Mouse (Mus musculus): Measurements from ENCODE around the gene Gpr158. TPM values are rescaled to one million over a fixed set of nuclear protein-coding genes. Genes with fewer than 3 reads are reported as not detected.

Gpr158 gene
- polyA plus RNA-seq, 1 experiment from 2014 or later = not detected

DNA sequence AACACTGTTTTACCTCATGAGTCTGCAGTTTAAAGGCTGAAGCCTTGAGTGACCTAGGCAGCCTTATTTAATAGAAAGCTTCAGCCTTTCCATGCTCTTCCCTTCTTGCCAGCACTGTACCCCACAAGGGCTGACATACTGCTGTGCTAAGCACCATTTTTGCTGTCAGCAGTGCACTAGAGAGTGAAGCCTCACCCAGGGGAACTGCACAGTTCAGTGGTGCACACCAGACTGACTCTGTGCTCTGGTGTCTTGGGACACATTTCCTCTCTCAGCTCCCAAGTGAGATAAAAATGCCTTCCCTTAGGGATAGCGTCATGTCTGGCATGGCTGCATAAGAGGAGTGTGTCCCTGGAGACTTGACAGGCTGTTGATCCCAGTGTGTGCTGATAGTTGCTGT lies 130.6 kb downstream of the Gpr158 start:
- no peak for ATAC-seq (ENCODE audit: low read depth)
- WGBS (ENCODE audit: insufficient replicate concordance) = 41% methylated on average over 1 of the region's 1 CpGs

DNA sequence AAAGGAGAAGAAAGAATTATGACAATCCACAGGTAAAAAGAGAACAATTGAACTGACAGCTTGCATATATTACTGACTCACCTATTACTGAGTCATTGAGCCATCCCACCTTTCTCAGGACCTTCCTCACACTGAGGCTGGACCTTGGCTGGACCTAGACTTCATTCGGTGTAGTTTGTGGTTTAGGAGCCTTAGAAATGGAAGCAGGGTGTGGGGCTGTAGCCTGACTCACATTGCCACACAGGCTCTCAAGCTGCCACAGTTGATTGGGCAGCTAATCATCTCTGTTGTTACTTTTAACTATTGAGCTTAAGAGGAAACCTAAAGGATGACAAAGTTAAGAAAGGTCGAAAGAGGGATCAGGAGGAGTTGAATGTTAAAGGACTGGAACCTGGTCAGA lies 132.1 kb downstream of the Gpr158 start:
- 58% methylated on average over 2 of the region's 2 CpGs for WGBS (ENCODE audit: insufficient replicate concordance)
- no peak overlapping the region for H3K4me3 ChIP-seq (ENCODE audit: low read depth, low read length)
- no peak for ATAC-seq (ENCODE audit: low read depth)

More for the DNA sequence above, 130.6 kb downstream of the Gpr158 start:
- H3K9me3 ChIP-seq (replicated peaks; ENCODE audit: control insufficient read depth, low read length) = no peaks in the 10 kb centered on the region
- H3K4me3 ChIP-seq (ENCODE audit: low read depth, low read length) = no peak overlapping the region
- no peaks in the 10 kb centered on the region for H3K4me1 ChIP-seq (ENCODE audit: control insufficient read depth, low read depth, low read length)
- no peaks in the 10 kb centered on the region for H3K36me3 ChIP-seq (ENCODE audit: control insufficient read depth, insufficient read depth)
- H3K4me2 ChIP-seq (ENCODE audit: low read depth, low read length) = no peak overlapping the region
- no peaks in the 10 kb centered on the region for H3K27me3 ChIP-seq (ENCODE audit: control insufficient read depth, insufficient read depth, low read depth, low read length)
- no peak overlapping the region for H3K27ac ChIP-seq (ENCODE audit: low read length)
- no peak overlapping the region for H3K9ac ChIP-seq (ENCODE audit: low read depth, low read length)

DNA sequence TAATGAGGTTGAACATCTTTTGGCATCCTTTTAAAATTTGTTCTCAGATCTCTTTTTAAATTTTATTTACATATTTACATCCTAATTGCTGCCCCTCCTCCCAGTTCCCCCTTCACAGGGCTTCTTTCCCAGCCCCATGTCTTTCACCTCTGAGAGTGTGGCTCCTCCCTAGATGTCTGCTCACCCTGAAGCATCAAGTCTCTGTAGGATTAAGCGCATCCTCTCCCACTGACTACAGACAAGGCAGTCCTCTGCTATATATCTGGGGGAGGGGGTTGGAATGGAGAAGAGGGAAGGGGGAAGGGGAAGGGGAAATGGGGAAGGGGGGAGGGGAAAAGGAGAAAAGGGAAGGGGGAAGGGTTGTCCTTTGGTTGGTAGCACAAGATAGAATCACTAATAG lies 140.1 kb downstream of the Gpr158 start:
- no peak for ATAC-seq (ENCODE audit: low read depth)
- Histone ChIP-seq H3K9ac (ENCODE audit: low read depth, low read length) (no peak overlapping the region), H3K27me3 (ENCODE audit: control insufficient read depth, insufficient read depth, low read depth, low read length) (no peaks in the 10 kb centered on the region)

More for the DNA sequence above, 132.1 kb downstream of the Gpr158 start:
- no peaks in the 10 kb centered on the region for H3K9me3 ChIP-seq (replicated peaks; ENCODE audit: control insufficient read depth, low read length)
- H3K27ac ChIP-seq (ENCODE audit: low read length) = no peak overlapping the region
- no peaks in the 10 kb centered on the region for H3K4me1 ChIP-seq (ENCODE audit: control insufficient read depth, low read depth, low read length)
- no peaks in the 10 kb centered on the region for H3K36me3 ChIP-seq (ENCODE audit: control insufficient read depth, insufficient read depth)
- H3K4me2 ChIP-seq (ENCODE audit: low read depth, low read length) = no peak overlapping the region
- no peak overlapping the region for H3K9ac ChIP-seq (ENCODE audit: low read depth, low read length)
- no peaks in the 10 kb centered on the region for H3K27me3 ChIP-seq (ENCODE audit: control insufficient read depth, insufficient read depth, low read depth, low read length)

GRCm38 (mm10) chr2:21530750-21531149 lies 163.4 kb downstream of the Gpr158 start:
- H3K27me3 ChIP-seq (ENCODE audit: control insufficient read depth, insufficient read depth, low read depth, low read length) = no peaks in the 10 kb centered on the region
- H3K36me3 ChIP-seq (ENCODE audit: control insufficient read depth, insufficient read depth) = no peaks in the 10 kb centered on the region
- no peak overlapping the region for H3K4me2 ChIP-seq (ENCODE audit: low read depth, low read length)
- H3K9ac ChIP-seq (ENCODE audit: low read depth, low read length) = no peak overlapping the region
- no peaks in the 10 kb centered on the region for H3K4me1 ChIP-seq (ENCODE audit: control insufficient read depth, low read depth, low read length)
- H3K9me3 ChIP-seq (replicated peaks; ENCODE audit: control insufficient read depth, low read length) = no peaks in the 10 kb centered on the region
- no peak for ATAC-seq (ENCODE audit: low read depth)
- no peak overlapping the region for H3K4me3 ChIP-seq (ENCODE audit: low read depth, low read length)
- no peak overlapping the region for H3K27ac ChIP-seq (ENCODE audit: low read length)

More for the DNA sequence above, 140.1 kb downstream of the Gpr158 start:
- Histone ChIP-seq H3K4me2 (ENCODE audit: low read depth, low read length) (no peak overlapping the region), H3K36me3 (ENCODE audit: control insufficient read depth, insufficient read depth) (no peaks in the 10 kb centered on the region), H3K4me3 (ENCODE audit: low read depth, low read length) (no peak overlapping the region), H3K27ac (ENCODE audit: low read length) (no peak overlapping the region), H3K4me1 (ENCODE audit: control insufficient read depth, low read depth, low read length) (no peaks in the 10 kb centered on the region), H3K9me3 (replicated peaks; ENCODE audit: control insufficient read depth, low read length) (no peaks in the 10 kb centered on the region)
- WGBS (ENCODE audit: insufficient replicate concordance) = 50% methylated on average over 1 of the region's 1 CpGs

DNA sequence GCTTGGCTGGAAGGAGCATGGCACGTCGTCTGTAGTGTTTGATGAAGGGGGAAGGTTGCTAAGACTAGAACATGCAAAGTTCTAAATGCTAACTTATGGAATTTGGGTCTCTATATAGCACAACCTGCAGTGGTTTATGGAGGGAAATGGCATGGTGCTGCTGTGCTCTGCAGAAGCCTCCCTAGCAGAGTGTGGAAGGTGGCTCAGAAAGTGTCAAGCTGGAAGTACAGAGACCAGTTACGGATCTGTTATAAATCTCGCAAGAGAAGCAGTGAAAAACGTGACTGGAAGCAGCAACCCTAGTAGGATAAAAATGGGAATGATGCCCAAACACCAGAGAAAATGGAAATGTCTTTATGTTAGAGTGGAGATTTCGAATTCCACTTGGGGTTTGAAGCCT lies 251.8 kb downstream of the Gpr158 start:
- no peak overlapping the region for H3K9ac ChIP-seq (ENCODE audit: low read depth, low read length)
- H3K4me2 ChIP-seq (ENCODE audit: low read depth, low read length) = no peak overlapping the region
- H3K36me3 ChIP-seq (ENCODE audit: control insufficient read depth, insufficient read depth) = no peaks in the 10 kb centered on the region
- H3K9me3 ChIP-seq (replicated peaks; ENCODE audit: control insufficient read depth, low read length) = no peaks in the 10 kb centered on the region
- no peak overlapping the region for H3K27ac ChIP-seq (ENCODE audit: low read length)
- no peak overlapping the region for H3K4me3 ChIP-seq (ENCODE audit: low read depth, low read length)
- 43% methylated on average over 6 of the region's 6 CpGs for WGBS (ENCODE audit: insufficient replicate concordance)
- H3K27me3 ChIP-seq (ENCODE audit: control insufficient read depth, insufficient read depth, low read depth, low read length) = no peaks in the 10 kb centered on the region
- H3K4me1 ChIP-seq (ENCODE audit: control insufficient read depth, low read depth, low read length) = no peaks in the 10 kb centered on the region
- no peak for ATAC-seq (ENCODE audit: low read depth)

DNA sequence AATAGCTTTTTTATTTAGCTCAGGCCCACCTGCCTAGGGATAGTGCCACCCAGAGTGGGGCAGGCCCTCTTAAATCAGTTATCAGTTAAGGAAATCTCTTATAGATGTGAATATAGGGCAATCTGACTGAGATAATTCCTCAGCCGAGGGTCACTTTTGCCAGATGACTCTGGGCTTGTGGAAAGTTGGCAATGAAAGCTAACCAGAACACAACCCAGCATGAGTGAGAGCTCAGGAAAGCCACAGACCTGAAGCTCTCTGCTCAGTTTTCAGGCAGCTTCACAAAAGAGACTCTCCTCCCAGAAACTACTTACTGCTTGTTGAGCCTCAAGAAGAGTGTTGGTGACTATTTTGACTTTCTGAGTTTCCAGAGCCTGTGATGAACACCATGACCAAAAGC lies 264.8 kb downstream of the Gpr158 start:
- H3K4me2 ChIP-seq (ENCODE audit: low read depth, low read length) = no peak overlapping the region
- H3K4me3 ChIP-seq (ENCODE audit: low read depth, low read length) = no peak overlapping the region
- no peaks in the 10 kb centered on the region for H3K36me3 ChIP-seq (ENCODE audit: control insufficient read depth, insufficient read depth)
- ATAC-seq (ENCODE audit: low read depth) = no peak
- no peaks in the 10 kb centered on the region for H3K9me3 ChIP-seq (replicated peaks; ENCODE audit: control insufficient read depth, low read length)
- no peaks in the 10 kb centered on the region for H3K4me1 ChIP-seq (ENCODE audit: control insufficient read depth, low read depth, low read length)
- WGBS (ENCODE audit: insufficient replicate concordance) = 42% methylated on average over 1 of the region's 1 CpGs
- no peaks in the 10 kb centered on the region for H3K27me3 ChIP-seq (ENCODE audit: control insufficient read depth, insufficient read depth, low read depth, low read length)
- H3K27ac ChIP-seq (ENCODE audit: low read length) = no peak overlapping the region
- no peak overlapping the region for H3K9ac ChIP-seq (ENCODE audit: low read depth, low read length)

DNA sequence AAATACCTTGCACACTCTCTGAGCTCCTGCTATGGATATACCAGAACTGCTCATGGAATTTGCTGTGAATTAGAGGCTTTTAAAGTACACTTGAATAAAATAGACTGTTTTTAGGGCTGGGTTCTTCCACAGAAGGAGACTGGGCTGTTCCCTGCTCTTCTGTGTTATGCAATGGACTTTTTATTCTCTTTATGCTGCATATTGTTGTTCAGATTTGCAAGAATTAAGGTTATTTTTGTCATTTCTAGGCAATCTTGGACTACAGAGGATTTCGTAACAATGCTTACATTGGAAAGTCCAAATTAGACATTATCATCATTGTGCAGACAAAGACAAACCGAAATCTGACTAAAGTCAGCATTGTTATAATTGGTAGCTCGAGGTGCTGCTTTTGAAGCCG lies 298.4 kb downstream of the Gpr158 start:
- no peaks in the 10 kb centered on the region for H3K27me3 ChIP-seq (ENCODE audit: control insufficient read depth, insufficient read depth, low read depth, low read length)
- no peaks in the 10 kb centered on the region for H3K4me1 ChIP-seq (ENCODE audit: control insufficient read depth, low read depth, low read length)
- ATAC-seq (ENCODE audit: low read depth) = no peak
- H3K4me3 ChIP-seq (ENCODE audit: low read depth, low read length) = no peak overlapping the region
- 51% methylated on average over 4 of the region's 4 CpGs for WGBS (ENCODE audit: insufficient replicate concordance)
- no peak overlapping the region for H3K4me2 ChIP-seq (ENCODE audit: low read depth, low read length)
- H3K27ac ChIP-seq (ENCODE audit: low read length) = no peak overlapping the region
- no peaks in the 10 kb centered on the region for H3K36me3 ChIP-seq (ENCODE audit: control insufficient read depth, insufficient read depth)
- H3K9ac ChIP-seq (ENCODE audit: low read depth, low read length) = no peak overlapping the region
- H3K9me3 ChIP-seq (replicated peaks; ENCODE audit: control insufficient read depth, low read length) = no peaks in the 10 kb centered on the region

GRCm38 (mm10) chr2:21676084-21676838 lies 308.9 kb downstream of the Gpr158 start:
- no peak for ATAC-seq (ENCODE audit: low read depth)
- Histone ChIP-seq H3K9ac (ENCODE audit: low read depth, low read length) (no peak overlapping the region), H3K9me3 (replicated peaks; ENCODE audit: control insufficient read depth, low read length) (no peaks in the 10 kb centered on the region), H3K36me3 (ENCODE audit: control insufficient read depth, insufficient read depth) (no peaks in the 10 kb centered on the region), H3K27ac (ENCODE audit: low read length) (no peak overlapping the region), H3K4me2 (ENCODE audit: low read depth, low read length) (no peak overlapping the region), H3K27me3 (ENCODE audit: control insufficient read depth, insufficient read depth, low read depth, low read length) (no peaks in the 10 kb centered on the region), H3K4me3 (ENCODE audit: low read depth, low read length) (no peak overlapping the region), H3K4me1 (ENCODE audit: control insufficient read depth, low read depth, low read length) (no peaks in the 10 kb centered on the region)
- WGBS (ENCODE audit: insufficient replicate concordance) = 58% methylated on average over 4 of the region's 4 CpGs

GRCm38 (mm10) chr2:21676839-21677123 lies 309.4 kb downstream of the Gpr158 start:
- Histone ChIP-seq H3K36me3 (ENCODE audit: control insufficient read depth, insufficient read depth) (no peaks in the 10 kb centered on the region), H3K9ac (ENCODE audit: low read depth, low read length) (no peak overlapping the region), H3K9me3 (replicated peaks; ENCODE audit: control insufficient read depth, low read length) (no peaks in the 10 kb centered on the region), H3K27ac (ENCODE audit: low read length) (no peak overlapping the region), H3K4me1 (ENCODE audit: control insufficient read depth, low read depth, low read length) (no peaks in the 10 kb centered on the region), H3K4me2 (ENCODE audit: low read depth, low read length) (no peak overlapping the region), H3K4me3 (ENCODE audit: low read depth, low read length) (no peak overlapping the region), H3K27me3 (ENCODE audit: control insufficient read depth, insufficient read depth, low read depth, low read length) (no peaks in the 10 kb centered on the region)
- no peak for ATAC-seq (ENCODE audit: low read depth)
- WGBS (ENCODE audit: insufficient replicate concordance) = 44% methylated on average over 2 of the region's 2 CpGs

Data from liver, embryonic 16.5 days (tissue).